Mouse (Mus musculus) hindbrain, postnatal 0 days (tissue): ENCODE measurements around the gene Ctnnbip1. TPM values are rescaled to one million over a fixed set of nuclear protein-coding genes. Genes with fewer than 3 reads are reported as not detected.

ENCODE experiments used
- ATAC-seq: fragments of 200-750 bp; cut with Nextera tagmentation; 2 replicates; pipeline ENCODE4 v1.8.0; 2017; ENCODE audit warnings: mild to moderate bottlenecking, moderate TSS enrichment, moderate library complexity
- DNase-seq: peaks from one replicate; pipeline ENCODE4 v3.0.0-alpha.2; 2015; ENCODE audit warnings: low spot score
- H3K27ac ChIP-seq: fragments of 300-500 bp; sonication (generic); 2 replicates; pipeline ENCODE4 v1.5.1; 2014; ENCODE audit warnings: mild to moderate bottlenecking
- H3K27me3 ChIP-seq: fragments of 300-500 bp; sonication (generic); 2 replicates; pipeline ENCODE4 v1.6.1; 2014; ENCODE audit warnings: low read length, mixed read lengths; ENCODE audit not compliant: insufficient read depth
- H3K36me3 ChIP-seq: fragments of 300-500 bp; sonication (generic); 2 replicates; pipeline ENCODE4 v1.6.1; 2014; ENCODE audit warnings: low read length, mixed read lengths; ENCODE audit not compliant: insufficient read depth
- H3K4me1 ChIP-seq: fragments of 300-500 bp; sonication (generic); 2 replicates; pipeline ENCODE4 v1.6.1; 2014; ENCODE audit warnings: antibody characterized with exemption, low read length, mixed read lengths; ENCODE audit not compliant: insufficient read depth
- H3K4me2 ChIP-seq: fragments of 300-500 bp; sonication (generic); 2 replicates; pipeline ENCODE4 v1.6.1; 2014; ENCODE audit warnings: low read depth, mild to moderate bottlenecking, low read length, moderate library complexity, mixed read lengths
- H3K4me3 ChIP-seq: fragments of 300-500 bp; sonication (generic); 2 replicates; pipeline ENCODE4 v1.5.1; 2014; ENCODE audit warnings: low read length
- H3K9ac ChIP-seq: fragments of 300-500 bp; sonication (generic); replicated peaks from 2 replicates; pipeline ENCODE4 v1.6.1; 2014; ENCODE audit warnings: mild to moderate bottlenecking, low read length, moderate library complexity, mixed read lengths
- H3K9me3 ChIP-seq: fragments of 300-500 bp; sonication (generic); 2 replicates; pipeline ENCODE4 v1.6.1; 2016; ENCODE audit warnings: low read length, mixed read lengths
- CTCF ChIP-seq: IDR thresholded peaks from 2 replicates; pipeline ENCODE4 v1.5.1; 2016; ENCODE audit warnings: antibody characterized with exemption, control low read depth, low read depth
- WGBS: fragments of 180-500 bp; shearing (Covaris S2); extraction: QIAGEN DNeasy Blood & Tissue Kit; methylation state at CpG from one replicate; pipeline ENCODE4 v1.1.7; 2014; 5-methylcytosine and 5-hydroxymethylcytosine counted together
- polyA plus RNA-seq: library from polyadenylated mRNA; unstranded; fragments of >200 nt; fragmentation: Nextera tagmentation; extraction: Ambion mirVana; gene quantifications from 2 replicates; pipeline ENCODE4 v1.2.1, GENCODE M21; 2015
- total RNA-seq: library from RNA; depleted of rRNA; stranded (reverse); fragments of >200 nt; gene quantifications from 2 replicates; pipeline ENCODE4 v1.2.3, GENCODE M21; 2014; rRNA removed

Ctnnbip1 gene
- 94.1 and 112 TPM in 2 replicates for total RNA-seq
- polyA plus RNA-seq = 105 and 109 TPM in 2 replicates

DNA sequence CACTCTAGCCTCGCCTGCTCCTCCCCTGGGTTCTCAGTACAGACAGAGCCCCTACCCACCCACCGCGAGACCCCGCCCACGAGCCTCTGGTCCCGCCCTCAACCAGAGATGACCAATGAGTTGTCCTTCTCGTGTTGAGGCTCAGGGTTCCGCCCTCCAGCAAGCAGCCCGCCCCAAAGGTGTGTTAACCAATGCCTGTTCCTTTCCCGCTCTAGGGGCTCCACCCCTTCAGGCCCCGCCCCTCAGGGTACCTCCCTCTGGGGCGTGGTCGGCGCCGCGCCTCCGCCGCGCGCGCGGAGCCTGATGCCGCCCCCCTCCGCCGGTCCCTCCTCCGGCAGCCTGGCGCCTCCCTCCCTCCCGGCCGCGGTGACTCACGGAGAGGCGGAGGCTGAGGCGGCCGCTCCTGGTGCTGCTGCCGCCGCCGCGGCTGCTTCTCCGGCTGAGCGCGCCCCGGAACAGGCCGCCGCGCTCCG is at the start of gene Ctnnbip1:
Gene Ctnnbip1 (plus strand): TSS at position 369 of the 473 bp plus-strand sequence.
- peak within 1 kb of the TSS; percentile 92 for H3K9ac ChIP-seq
- WGBS = under 1% methylated on average over 31 of the region's 46 CpGs
- ATAC-seq = peak; percentile 99
- peak within 1 kb of the TSS; percentile 77 for H3K27ac ChIP-seq
- H3K4me2 ChIP-seq = peak within 1 kb of the TSS; percentile 97
- no peaks in the 10 kb centered on the region for H3K36me3 ChIP-seq
- 0 out of 2 replicates have a peak, but pooled peaks cover 6% of the 10 kb centered on the region for H3K4me1 ChIP-seq
- no peak for TF ChIP-seq CTCF
- H3K27me3 ChIP-seq = no peaks in the 10 kb centered on the region
- H3K9me3 ChIP-seq = no peaks in the 10 kb centered on the region
- H3K4me3 ChIP-seq = peak within 1 kb of the TSS; percentile 91
- DNase-seq = peak; percentile 98

DNA sequence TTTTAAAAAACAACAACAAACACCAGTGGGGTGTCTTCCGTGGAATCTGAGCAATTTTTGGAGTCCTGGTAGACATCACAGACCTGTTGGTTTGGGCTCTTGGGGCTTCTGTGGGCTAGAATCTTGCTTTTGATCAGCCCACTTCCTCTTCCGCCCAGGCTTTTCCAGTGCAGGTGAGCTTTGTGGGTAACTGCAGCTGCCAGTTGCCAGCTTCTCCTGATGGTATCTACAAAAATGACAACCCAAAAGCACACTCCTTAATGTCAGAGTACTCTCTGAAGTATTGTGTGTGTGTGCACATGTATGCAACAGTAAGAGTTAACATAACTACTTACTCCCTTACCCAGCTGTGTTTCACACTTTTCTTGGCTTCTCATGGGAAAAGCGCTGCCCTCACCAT is 48.5 kb upstream of the Ctnnbip1 start:
- Histone ChIP-seq H3K27ac (no peak overlapping the region), H3K4me3 (no peak overlapping the region), H3K4me2 (no peak overlapping the region), H3K36me3 (no peaks in the 10 kb centered on the region; the same call in 1 of the 2 replicates), H3K4me1 (no peaks in the 10 kb centered on the region), H3K27me3 (no peaks in the 10 kb centered on the region), H3K9me3 (no peaks in the 10 kb centered on the region), H3K9ac (no peak overlapping the region)
- 98% methylated on average over 3 of the region's 3 CpGs for WGBS
- DNase-seq (no peak), ATAC-seq (no peak)
- no peak for TF ChIP-seq CTCF

DNA sequence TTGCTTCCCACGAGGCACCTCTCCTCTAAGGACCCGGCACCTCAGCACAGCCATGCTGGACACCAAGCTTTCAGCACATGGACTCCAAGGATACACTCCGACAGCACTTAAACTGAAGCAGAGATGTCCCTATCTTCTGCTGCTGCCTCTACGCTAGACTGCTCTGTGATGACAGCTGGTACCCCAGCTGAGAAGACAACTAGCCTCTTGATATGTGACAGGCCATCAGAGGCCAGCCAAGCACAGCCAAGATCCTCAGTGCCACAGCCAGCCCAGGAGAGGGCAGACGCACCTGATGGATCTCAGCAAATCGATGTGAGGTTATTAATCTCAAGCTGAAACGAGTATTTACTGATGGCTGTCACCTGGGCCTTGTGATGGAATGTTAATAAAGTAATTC is 42.9 kb upstream of the Ctnnbip1 start:
- Histone ChIP-seq H3K9me3 (no peaks in the 10 kb centered on the region), H3K36me3 (no peaks in the 10 kb centered on the region; the same call in 1 of the 2 replicates), H3K4me3 (no peak overlapping the region), H3K27me3 (no peaks in the 10 kb centered on the region), H3K9ac (no peak overlapping the region), H3K4me2 (no peak overlapping the region), H3K4me1 (no peaks in the 10 kb centered on the region), H3K27ac (no peak overlapping the region)
- WGBS = 75% methylated on average over 7 of the region's 7 CpGs
- ATAC-seq (no peak), DNase-seq (peak; percentile 19)
- no peak for TF ChIP-seq CTCF

DNA sequence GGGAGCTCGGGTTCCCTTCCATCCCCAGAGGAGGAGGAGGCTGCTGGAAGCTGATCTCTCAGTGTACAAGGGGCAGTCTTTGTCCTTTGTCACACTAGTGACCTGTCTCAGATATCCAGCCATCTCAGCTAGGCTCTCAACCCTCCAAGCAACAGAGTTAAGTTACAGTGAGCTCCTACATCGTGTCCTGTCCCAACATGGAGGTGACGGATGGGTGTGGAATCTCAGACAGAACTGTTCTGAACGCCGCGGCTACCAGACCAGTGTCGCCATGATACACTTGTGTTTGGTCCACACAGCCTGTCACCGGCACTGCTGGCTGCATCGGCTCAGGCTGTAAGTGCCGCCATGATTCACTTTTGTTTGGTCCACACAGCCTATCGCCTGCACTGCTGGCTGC is 41.0 kb upstream of the Ctnnbip1 start, which contains the start of gene Tmem274:
Gene Tmem274 (plus strand): TSS at position 301 of the 400 bp plus-strand sequence.
- no peak within 1 kb of the TSS for H3K27ac ChIP-seq
- no peaks in the 10 kb centered on the region for H3K27me3 ChIP-seq
- no peaks in the 10 kb centered on the region for H3K4me1 ChIP-seq
- H3K9ac ChIP-seq = no peak within 1 kb of the TSS
- TF ChIP-seq CTCF = no peak
- 89% methylated on average over 11 of the region's 11 CpGs for WGBS
- H3K9me3 ChIP-seq = no peaks in the 10 kb centered on the region
- no peaks in the 10 kb centered on the region; the same call in 1 of the 2 replicates for H3K36me3 ChIP-seq
- H3K4me3 ChIP-seq = no peak within 1 kb of the TSS
- ATAC-seq = no peak
- DNase-seq = no peak
- H3K4me2 ChIP-seq = no peak within 1 kb of the TSS

DNA sequence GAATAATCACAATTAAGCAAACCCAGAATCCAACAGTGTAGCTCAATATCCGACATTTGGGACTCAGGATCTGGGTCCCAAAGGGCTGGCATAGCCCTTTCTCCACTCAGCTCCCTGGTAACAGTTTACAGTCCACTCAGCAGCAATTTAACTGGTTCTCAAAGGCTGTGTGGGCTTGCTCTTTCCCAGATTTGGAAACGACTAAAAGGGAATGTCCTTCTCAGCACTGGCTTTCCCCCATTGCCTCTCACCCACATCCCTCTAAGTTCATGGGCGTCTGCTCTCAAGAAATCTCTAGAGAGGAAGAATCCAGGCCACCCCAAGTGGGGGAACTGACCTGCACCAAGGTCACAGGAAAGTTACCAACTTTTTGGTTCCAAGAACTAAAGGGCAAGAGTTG is 33.5 kb upstream of the Ctnnbip1 start:
- TF ChIP-seq CTCF = no peak
- peaks cover 10% of the 10 kb centered on the region; the same call in 1 of the 2 replicates for H3K4me1 ChIP-seq
- DNase-seq (no peak), ATAC-seq (no peak; the same call in 1 of the 2 replicates)
- H3K27me3 ChIP-seq = no peaks in the 10 kb centered on the region
- H3K9me3 ChIP-seq = no peaks in the 10 kb centered on the region
- H3K36me3 ChIP-seq = peaks cover 21% of the 10 kb centered on the region; the same call in 1 of the 2 replicates
- H3K4me2 ChIP-seq = peak overlapping the region; percentile 86
- peak overlapping the region; percentile 79 for H3K27ac ChIP-seq
- 46% methylated on average over 3 of the region's 3 CpGs for WGBS
- H3K4me3 ChIP-seq = peak overlapping the region; percentile 61
- H3K9ac ChIP-seq = peak overlapping the region; percentile 69

DNA sequence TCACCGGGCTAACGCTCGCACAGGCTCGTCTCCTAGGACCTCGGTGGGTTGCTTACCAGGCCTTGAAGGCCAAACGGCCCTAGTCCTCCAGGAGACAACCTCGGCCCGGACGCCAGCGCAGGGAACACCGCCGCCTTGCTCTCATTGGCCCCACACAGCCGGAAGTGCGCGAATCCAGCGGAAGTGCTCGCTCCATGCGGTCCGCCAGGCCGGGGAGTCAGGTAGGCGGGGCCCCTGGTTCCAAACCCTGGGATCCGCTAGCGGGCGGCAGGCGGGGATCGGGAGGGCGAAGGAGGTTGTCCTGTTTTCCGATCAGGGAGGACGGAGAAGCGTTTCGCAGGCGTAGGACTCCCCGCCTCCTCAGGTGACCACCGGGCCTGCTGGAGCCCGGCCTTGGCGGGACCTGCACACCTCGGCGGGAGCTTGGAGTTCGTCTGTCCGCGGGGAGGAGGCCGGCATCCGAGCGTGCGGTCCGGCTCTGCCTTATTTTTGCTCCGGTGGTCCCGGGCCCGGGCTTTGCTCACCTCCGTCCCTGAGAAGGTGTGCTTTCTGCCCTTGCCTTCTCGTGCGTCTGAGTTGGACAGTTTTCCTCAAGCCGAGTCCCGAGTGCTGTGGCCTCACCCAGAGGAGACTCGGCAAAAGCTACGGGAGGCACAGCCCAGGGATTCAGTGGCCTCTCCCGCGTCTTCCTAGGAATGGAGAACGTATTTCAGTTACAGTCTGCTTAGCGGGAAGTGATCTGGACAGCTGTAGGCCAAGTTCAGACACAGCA is 32.8 kb upstream of the Ctnnbip1 start, which contains the start of the genes Nmnat1 and Lzic:
Gene Nmnat1 (minus strand): TSS at position 150 of the 772 bp plus-strand sequence.
Gene Lzic (plus strand): TSS at position 177 of the 772 bp plus-strand sequence.
- Histone ChIP-seq H3K36me3 (peaks cover 26% of the 10 kb centered on the region), H3K27me3 (no peaks in the 10 kb centered on the region), H3K27ac (peak within 1 kb of the TSS; percentile 79), H3K4me1 (peaks cover 10% of the 10 kb centered on the region; the same call in 1 of the 2 replicates), H3K9ac (peak within 1 kb of the TSS; percentile 69), H3K9me3 (no peaks in the 10 kb centered on the region), H3K4me2 (peak within 1 kb of the TSS; percentile 86), H3K4me3 (peak within 1 kb of the TSS; percentile 61)
- 0 out of 2 replicates have a peak, but pooled peaks have one; percentile 19 for TF ChIP-seq CTCF
- DNase-seq (peak; percentile 97), ATAC-seq (peak; percentile 99)
- 0% methylated on average over 60 of the region's 60 CpGs for whole genome bisulfite sequencing
